Mouse (Mus musculus) liver, adult (tissue): ENCODE measurements around the gene Ubl5.

Experiments used
- GATA4 ChIP-seq: IDR thresholded peaks from 2 replicates; pipeline ENCODE4 v1.6.1; 2014; ENCODE audit warnings: mild to moderate bottlenecking, low read length; ENCODE audit not compliant: insufficient replicate concordance

The Ubl5 gene

DNA sequence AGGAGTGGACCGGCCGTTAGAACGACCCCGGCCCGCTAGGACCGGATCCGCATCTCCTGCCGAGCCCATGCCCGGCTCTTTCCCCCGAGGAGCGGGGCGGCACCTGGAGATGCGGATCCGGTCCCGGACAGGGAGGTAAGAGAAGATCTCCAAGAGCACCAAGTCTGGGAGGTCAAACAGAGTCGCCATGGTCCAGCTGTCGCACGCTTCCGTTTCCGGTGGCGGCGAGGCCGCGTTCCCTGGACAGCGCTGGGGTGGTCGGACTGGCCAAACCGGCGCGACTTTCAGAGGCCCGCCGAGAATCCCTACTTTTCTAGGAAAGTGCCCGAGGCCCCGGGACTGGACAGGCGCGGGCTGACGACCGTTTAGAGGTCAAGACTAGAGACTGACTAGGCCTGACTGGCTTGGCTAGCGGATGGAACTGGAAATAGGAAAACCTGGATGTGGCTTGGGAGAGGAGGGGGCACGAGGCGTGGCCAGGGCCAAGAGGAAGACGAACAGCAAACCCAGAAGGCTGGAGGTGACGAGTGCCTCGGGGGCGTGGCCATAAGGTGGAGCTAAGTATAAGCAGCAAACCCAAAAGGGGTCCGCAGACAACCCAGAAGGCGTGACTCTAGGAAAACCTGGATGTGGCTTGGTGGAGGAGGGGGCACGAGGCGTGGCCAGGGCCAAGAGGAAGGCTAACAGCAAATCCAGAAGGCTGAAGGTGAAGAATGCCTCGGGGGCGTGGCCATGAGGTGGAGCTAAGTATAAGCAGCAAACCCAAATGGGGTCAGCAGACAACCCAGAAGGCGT is at the start of gene Ubl5:
Gene Ubl5 (plus strand): TSS at position 778 of the 795 bp plus-strand sequence.
- no peak for TF ChIP-seq GATA4

DNA sequence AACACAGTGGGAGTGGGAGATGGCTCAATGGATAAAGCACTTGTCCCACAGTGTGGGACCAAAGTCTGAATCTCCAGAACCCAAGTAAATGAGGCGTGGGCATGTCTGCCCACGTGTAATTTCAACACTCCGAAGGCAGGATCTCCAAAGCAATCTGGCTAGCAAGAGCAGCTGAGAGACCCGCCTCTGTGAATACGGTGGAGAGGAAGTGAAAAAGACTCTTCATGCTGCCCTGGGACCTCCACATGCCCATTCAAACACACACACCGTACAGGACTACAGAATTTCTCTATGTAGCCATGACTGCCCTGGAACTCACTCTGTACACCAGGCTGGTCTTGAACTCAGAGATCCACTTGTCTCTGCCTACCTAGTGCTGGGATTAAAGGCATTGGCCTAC is 41.4 kb upstream of the Ubl5 start:
- no peak for TF ChIP-seq GATA4

GRCm38 (mm10) chr9:20606269-20606668 is 36.4 kb upstream of the Ubl5 start:
- TF ChIP-seq GATA4, result no peak

GRCm38 (mm10) chr9:20607100-20607974 is 35.3 kb upstream of the Ubl5 start:
- no peak; the same call in 1 of the 2 replicates for TF ChIP-seq GATA4

DNA sequence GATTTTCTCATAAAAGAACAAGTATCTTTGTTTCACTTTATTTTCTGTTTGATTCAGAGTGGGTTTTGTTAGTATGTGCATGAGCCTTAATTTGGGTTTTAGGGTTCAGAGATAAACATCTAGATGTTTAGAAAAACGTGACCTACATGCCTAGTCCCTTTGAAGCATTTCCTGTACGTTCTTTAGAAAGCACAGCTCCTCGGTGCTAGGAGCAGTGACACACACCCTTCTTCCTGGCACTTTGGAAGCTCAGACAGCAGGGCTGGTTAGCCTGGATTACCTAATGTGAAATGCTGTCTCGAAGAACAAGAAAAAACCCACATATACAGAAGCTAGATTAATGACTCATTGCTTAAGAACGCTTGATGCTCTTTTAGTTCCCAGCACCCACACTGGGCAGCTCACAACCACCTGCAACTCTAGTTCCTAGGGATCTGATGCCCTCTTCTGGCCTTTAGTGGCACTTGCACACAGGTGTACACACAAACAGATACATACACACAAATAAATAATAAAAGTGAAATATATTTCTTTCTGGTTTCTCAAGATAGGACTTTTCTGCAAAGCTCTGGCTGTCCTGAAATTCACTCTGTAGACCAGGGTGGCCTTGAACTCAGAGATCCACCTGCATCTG is 32.7 kb upstream of the Ubl5 start:
- TF ChIP-seq GATA4, result no peak

DNA sequence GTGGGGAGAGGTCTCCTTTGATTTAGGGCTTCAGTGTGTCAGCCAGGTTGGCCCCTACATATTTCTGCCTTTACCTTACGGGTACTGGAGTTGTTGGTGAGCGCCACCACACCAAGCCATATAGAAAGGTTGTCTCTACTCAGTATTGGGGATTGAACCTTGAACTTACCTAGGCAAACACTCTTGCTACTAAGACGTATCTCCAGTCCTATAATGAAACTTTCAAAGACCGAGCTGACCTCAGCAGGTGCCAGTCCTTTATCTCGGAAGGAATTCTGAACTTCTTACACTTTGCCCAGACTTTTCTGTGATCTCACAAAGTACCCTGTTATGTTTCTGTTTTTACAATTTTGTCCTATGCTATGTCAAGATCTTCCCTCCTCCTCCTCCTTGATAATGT is 30.7 kb upstream of the Ubl5 start:
- TF ChIP-seq GATA4, result no peak

DNA sequence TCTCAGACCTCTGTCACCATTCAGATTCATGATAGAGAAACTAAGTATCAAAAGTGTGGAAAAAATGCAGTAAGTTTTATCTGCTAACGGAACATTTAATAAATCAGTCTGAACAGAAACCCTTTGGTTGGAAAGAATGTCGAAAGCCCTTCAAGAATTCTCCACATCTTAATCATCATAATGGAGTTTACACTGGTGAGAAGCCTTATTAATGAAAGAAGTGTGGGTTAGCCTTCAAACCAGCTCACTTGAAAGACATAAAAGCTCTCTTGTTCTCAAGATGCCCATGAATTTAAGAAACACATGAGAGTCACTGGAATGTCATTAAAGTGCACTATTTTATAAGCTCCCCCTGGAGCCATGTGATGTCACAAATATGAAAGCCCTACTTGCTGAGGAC is 26.0 kb upstream of the Ubl5 start:
- no peak for TF ChIP-seq GATA4

DNA sequence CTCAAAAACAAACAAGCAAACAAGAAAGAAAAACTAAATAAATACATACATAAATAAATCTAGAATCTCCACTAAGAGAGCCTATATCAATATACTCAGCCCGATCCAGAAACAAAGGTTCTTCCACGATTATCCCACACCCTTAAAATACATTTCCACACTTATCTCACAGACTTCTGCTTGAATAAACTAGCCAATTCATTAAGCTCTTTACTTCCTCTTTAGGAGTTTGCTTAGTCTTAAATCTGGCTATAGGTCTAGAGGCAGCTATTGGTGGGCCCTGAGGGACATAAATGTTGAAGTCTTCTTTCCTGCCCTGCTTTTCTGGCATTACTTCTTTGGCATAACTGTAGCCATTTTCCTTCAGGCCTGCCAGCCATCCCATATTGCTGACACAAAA is 11.3 kb upstream of the Ubl5 start:
- TF ChIP-seq GATA4, result no peak

DNA sequence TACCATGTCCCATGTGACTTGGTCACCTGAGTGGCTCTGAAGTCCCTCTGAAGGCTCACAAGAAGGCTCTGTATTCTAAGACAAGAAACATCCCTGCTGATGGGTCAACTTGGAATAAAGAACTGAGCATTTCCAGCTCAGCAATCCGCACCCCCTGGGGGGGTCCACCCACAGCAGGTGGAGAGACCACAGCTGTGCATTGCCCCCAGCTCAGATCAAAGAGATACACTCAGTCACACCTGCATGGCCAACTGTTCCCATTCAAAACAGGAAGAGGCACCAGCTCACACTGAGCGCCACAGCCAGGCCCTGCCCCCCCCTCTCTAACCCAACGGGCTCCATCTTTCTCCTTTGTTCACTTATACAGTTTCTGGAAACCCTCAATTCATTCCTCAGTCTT is 6.4 kb upstream of the Ubl5 start:
- no peak for TF ChIP-seq GATA4

DNA sequence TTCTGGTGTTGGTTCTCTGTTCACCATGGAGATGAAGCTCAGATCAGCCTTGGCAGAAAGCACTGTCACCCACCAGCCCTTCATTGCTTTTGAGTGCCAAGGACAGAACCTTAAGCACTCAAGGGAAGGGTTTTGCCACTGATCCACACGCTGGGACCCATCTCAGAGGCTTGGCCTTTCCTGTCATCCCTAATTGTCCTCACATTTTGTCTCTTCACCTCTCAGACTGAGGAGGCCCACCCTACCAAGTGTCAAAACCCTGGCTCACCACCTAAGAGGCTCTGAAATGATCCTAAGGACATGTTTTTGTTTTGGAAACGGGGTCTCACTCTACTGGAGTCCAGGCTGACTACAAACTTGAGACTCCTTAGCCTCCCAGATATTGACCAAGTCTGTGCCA is 5.9 kb upstream of the Ubl5 start:
- no peak for TF ChIP-seq GATA4

DNA sequence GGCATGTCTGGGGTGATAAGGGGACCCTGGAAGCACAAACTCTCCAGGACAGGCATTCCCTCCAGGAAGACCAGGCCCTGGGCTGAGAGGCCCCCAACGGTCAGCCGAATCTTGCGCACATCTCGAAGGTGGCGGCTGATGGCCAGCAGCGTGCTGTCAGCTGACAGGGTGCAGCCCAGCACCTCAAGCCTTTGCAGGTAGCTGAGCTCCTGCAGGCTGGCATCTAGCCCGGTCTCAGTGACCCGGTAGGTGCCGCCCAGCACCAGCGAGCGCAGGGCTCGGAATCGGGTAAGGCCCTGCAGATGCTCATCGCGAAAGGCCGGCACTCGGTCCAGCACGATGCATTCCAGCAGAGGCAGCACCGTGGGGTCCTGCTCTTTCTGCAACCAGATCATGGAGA is 4.1 kb upstream of the Ubl5 start:
- TF ChIP-seq GATA4, result no peak

GRCm38 (mm10) chr9:20639486-20639885 is 3.2 kb upstream of the Ubl5 start:
- no peak for TF ChIP-seq GATA4

DNA sequence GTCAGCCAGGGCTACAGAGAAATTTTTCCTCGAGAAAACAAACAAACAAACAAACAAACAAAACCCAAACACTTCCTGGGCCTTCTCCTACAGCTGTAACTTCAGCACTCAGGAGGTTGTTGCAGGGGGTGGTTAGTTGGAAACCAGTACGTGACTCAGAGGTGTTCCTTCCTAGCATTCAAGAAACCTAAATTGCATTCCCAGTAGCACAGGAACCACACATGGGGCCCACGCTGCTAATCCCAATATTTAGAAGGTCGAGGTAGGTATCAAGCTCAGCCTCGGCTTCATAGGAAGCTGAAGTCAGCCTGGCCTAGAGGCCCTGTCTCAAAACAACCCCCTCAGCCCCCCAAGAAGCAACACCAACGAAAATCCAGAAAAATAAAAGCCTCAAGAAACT is 1.2 kb upstream of the Ubl5 start:
- no peak for TF ChIP-seq GATA4

DNA sequence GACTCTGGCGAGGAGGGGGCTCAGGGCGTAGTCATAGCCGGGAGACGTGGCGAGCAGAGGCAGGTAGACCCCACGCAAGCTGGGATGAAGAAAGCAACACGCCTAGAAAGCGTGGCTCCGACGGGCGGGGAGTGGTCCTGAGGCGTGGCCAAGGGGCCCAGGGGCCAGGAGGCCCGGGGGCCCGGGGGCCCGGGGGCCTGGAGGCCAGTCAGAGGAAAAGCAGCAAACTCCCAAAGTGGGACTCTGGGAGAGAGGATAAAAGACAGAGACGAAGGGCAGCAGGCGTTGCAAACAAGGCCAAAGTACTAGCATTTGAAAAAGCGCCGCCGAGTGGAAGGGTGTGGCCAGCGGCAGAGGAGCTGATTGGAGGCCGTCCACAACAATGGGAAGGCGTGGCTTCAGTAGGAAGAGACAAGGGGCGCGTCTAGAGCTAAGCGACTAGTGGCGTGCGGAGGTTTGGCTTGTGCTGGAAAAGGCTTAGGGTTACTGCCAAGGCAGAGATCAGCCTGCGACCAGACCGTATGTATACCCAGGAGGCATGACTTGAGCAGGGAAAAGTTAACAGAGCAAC is 303 bp downstream of the Ubl5 start:
- TF ChIP-seq GATA4, result no peak

DNA sequence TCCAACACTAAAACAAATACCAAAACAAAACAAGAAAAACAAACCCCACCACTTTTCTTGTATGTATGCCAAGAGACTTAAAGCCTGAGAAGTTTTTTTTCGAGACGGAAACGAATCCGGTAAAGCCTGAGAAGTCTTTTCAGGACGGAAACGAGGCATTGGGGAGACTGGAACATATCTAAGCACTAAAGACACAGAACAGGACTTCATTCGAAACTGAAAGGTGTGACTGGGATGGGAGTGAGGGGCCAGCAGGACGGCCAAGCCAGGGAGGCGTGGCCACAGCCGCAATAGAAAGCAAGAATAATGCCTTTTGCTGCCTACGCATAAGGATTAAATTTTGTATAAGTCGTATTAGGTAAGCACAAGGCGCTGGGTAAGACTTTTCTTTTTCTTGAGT is 1.1 kb downstream of the Ubl5 start:
- TF ChIP-seq GATA4, result no peak

GRCm38 (mm10) chr9:20644360-20645081 is 1.8 kb downstream of the Ubl5 start, which contains the start of gene Fbxl12:
TSS of gene Fbxl12 (minus strand) at chr9:20644767.
- no peak for TF ChIP-seq GATA4
